Mouse (Mus musculus): ENCODE results near the gene Ankmy1.
A peak's percentile ranks its signal among the peaks of the same experiment; 100 is the strongest.

Ankmy1 gene

GRCm38 (mm10) chr1:92831188-92832001 is 71.3 kb downstream of the Ankmy1 start, which contains the start of gene Gpc1:
Gene Gpc1, plus strand, starts transcription at chr1:92831645.
- peak; percentile 80 for DNase-seq (ENCODE audit: low read depth, low spot score)

DNA sequence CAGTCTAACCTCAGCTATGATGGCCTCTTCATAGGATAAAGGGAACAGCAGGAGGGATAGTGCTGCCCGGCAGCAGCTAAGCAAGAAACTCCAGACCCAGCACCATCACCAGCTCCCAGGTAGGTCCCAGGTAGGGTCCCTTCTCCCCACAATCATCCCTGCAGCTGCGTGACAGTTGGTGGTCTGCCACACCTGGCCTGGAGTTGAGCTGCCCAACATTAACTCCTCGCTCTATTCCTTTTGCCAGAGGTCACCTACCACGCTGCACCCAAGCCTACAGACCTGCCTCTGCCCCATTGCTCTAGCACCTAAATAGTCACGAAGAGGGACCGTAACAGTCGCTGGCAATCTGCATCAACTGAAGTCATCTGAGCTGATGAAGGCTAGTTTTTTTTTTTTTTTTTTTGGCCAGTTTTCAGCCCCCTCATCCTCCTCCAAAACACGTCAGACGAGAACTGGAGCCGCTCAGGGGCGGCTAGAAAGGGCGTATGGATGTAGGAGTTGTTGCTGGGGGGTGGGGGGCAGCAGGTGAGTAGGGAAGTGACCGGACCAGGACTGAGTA is 72.0 kb downstream of the Ankmy1 start:
- no peak for DNase-seq (ENCODE audit: low read depth, low spot score)

GRCm38 (mm10) chr1:92815756-92816294 is 86.9 kb downstream of the Ankmy1 start:
- DNase-seq (ENCODE audit: low read depth, low spot score) = no peak

DNA sequence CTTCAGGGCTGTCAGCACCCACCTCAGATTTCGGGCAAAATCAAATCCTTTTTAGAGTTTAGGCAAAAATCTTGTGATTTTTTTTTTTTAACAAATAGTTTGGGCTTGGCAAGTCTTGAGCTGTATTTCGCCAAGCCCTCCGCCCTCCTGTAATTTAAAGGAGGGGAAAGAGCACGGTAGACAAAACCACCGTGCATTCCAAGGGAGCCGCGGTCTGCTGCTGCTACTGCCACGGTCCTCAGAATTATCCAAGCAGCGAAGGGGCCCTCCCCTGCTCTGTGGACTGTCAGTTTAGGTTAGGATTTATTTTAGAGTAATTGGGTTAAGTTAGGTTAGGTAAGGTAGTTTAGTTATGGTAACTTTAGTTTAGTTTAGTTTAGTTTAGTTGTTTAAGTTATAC is 87.6 kb downstream of the Ankmy1 start:
- no peak for DNase-seq (ENCODE audit: low read depth, low spot score)

DNA sequence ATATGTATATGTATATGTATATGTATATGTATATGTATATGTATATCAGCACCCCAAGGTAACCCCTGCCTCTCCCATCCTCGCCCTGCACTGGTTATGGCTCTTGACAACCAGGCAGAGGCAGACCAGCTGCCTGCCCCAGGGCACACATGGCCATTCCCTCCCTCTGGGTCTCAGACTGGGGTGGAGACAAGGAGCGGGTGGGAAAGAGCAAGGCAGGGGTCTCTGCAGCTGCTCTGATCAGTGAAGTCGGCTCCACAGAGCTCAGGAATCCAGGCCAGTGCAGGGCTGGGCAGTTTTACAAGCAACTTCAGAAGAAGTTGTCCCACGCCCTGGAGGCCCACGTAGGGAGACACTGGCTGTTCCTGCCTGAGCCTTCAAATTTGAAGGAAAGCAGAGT is 88.4 kb downstream of the Ankmy1 start:
- no peak for DNase-seq (ENCODE audit: low read depth, low spot score)

Data from embryo, embryonic 11.5 days (tissue).